Mouse (Mus musculus) embryonic facial prominence, embryonic 15.5 days (tissue): ENCODE data around the gene Defb25. TPM values are rescaled to one million over a fixed set of nuclear protein-coding genes. Genes with fewer than 3 reads are reported as not detected.

Experiments used
- ATAC-seq: fragments of 200-750 bp; cut with Nextera tagmentation; 2 replicates; pipeline ENCODE4 v1.8.0; 2017; ENCODE audit warnings: low read depth, moderate TSS enrichment; ENCODE audit not compliant: insufficient number of reproducible peaks, low FRiP score, low TSS enrichment
- H3K27ac ChIP-seq: fragments of 300-500 bp; sonication (generic); replicated peaks from 2 replicates; pipeline ENCODE4 v1.5.1; 2015; ENCODE audit warnings: mild to moderate bottlenecking, inconsistent platforms
- H3K27me3 ChIP-seq: fragments of 300-500 bp; sonication (generic); 2 replicates; pipeline ENCODE4 v1.6.1; 2015; ENCODE audit warnings: inconsistent platforms
- H3K36me3 ChIP-seq: fragments of 300-500 bp; sonication (generic); 2 replicates; pipeline ENCODE4 v1.6.1; 2015; ENCODE audit warnings: mild to moderate bottlenecking, inconsistent platforms
- H3K4me1 ChIP-seq: fragments of 300-500 bp; sonication (generic); 2 replicates; pipeline ENCODE4 v1.6.1; 2015; ENCODE audit warnings: inconsistent platforms
- H3K4me2 ChIP-seq: fragments of 300-500 bp; sonication (generic); replicated peaks from 2 replicates; pipeline ENCODE4 v1.6.1; 2015; ENCODE audit warnings: mild to moderate bottlenecking, inconsistent platforms
- H3K4me3 ChIP-seq: fragments of 300-500 bp; sonication (generic); replicated peaks from 2 replicates; pipeline ENCODE4 v1.5.1; 2015; ENCODE audit warnings: mild to moderate bottlenecking, inconsistent platforms
- H3K9ac ChIP-seq: fragments of 300-500 bp; sonication (generic); 2 replicates; pipeline ENCODE4 v1.6.1; 2015; ENCODE audit warnings: inconsistent platforms
- H3K9me3 ChIP-seq: fragments of 300-500 bp; sonication (generic); replicated peaks from 2 replicates; pipeline ENCODE4 v1.6.1; 2016; ENCODE audit warnings: inconsistent platforms
- WGBS: fragments of 180-500 bp; shearing (Covaris S2); methylation state at CpG from one replicate; pipeline ENCODE4 v1.1.7; 2015; 5-methylcytosine and 5-hydroxymethylcytosine counted together
- polyA plus RNA-seq: library from polyadenylated mRNA; unstranded; fragments of >200 nt; fragmentation: Nextera tagmentation; extraction: Ambion mirVana; gene quantifications from 2 replicates; pipeline ENCODE4 v1.2.1, GENCODE M21; 2015

Gene Defb25
- polyA plus RNA-seq, 1 experiment from 2014 or later = 1.5 TPM

GRCm38 (mm10) chr2:152604057-152604456 is 18.8 kb downstream of the Defb25 start, which contains the start of gene Defb36:
Gene Defb36 (plus strand): TSS chr2:152604327.
- no peak within 1 kb of the TSS for H3K27ac ChIP-seq
- no peak within 1 kb of the TSS for H3K9ac ChIP-seq

GRCm38 (mm10) chr2:152601275-152601960 is 21.4 kb downstream of the Defb25 start:
- H3K9me3 ChIP-seq = no peaks in the 10 kb centered on the region
- H3K4me1 ChIP-seq = no peaks in the 10 kb centered on the region
- ATAC-seq = no peak
- no peak overlapping the region for H3K4me3 ChIP-seq
- H3K4me2 ChIP-seq = no peak overlapping the region
- H3K9ac ChIP-seq = no peak overlapping the region
- H3K27me3 ChIP-seq = no peaks in the 10 kb centered on the region
- H3K36me3 ChIP-seq = no peaks in the 10 kb centered on the region
- 76% methylated on average over 4 of the region's 4 CpGs for WGBS
- H3K27ac ChIP-seq = no peak overlapping the region

More at GRCm38 (mm10) chr2:152604057-152604456, 18.8 kb downstream of the Defb25 start, which contains the start of gene Defb36:
- WGBS = 82% methylated on average over 15 of the region's 15 CpGs
- Histone ChIP-seq H3K4me3 (no peak within 1 kb of the TSS), H3K36me3 (no peaks in the 10 kb centered on the region), H3K4me2 (no peak within 1 kb of the TSS), H3K27me3 (no peaks in the 10 kb centered on the region), H3K4me1 (no peaks in the 10 kb centered on the region), H3K9me3 (no peaks in the 10 kb centered on the region)
- no peak for ATAC-seq

DNA sequence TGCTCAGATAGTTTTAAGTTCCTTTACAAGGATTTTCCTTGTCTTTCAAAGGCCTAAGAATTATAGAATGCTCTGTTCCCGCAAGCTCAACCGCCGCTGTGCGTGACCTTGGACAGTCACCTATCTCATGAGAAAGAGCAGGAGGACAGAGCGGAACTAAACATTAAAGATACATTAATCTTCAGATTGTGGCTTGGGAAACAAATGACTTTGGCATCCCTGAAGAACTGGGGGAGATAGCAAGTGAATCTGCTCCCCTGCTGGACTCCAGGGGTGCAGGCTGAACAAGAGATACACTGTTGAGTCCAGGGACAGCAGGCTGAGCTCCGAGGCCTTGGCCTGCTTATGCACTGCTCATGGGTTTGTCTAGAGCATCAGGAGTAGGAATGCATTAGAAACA is 22.8 kb downstream of the Defb25 start:
- no peak overlapping the region for H3K4me2 ChIP-seq
- WGBS = 79% methylated on average over 6 of the region's 6 CpGs
- H3K9ac ChIP-seq = no peak overlapping the region
- H3K27me3 ChIP-seq = no peaks in the 10 kb centered on the region
- no peaks in the 10 kb centered on the region for H3K9me3 ChIP-seq
- H3K36me3 ChIP-seq = no peaks in the 10 kb centered on the region
- no peaks in the 10 kb centered on the region for H3K4me1 ChIP-seq
- H3K4me3 ChIP-seq = no peak overlapping the region
- no peak overlapping the region for H3K27ac ChIP-seq
- no peak for ATAC-seq

- Histone ChIP-seq H3K9ac (no peak within 1 kb of the TSS), H3K9me3 (no peaks in the 10 kb centered on the region), H3K36me3 (no peaks in the 10 kb centered on the region), H3K4me3 (no peak within 1 kb of the TSS), H3K27me3 (no peaks in the 10 kb centered on the region), H3K4me1 (no peaks in the 10 kb centered on the region), H3K4me2 (no peak within 1 kb of the TSS), H3K27ac (no peak within 1 kb of the TSS)
- ATAC-seq = no peak
- WGBS = 55% methylated on average over 7 of the region's 7 CpGs
These were observed 23.6 kb downstream of the Defb25 start, which contains the start of gene Defb45 for GRCm38 (mm10) chr2:152599299-152599698. Gene Defb45 (minus strand): TSS chr2:152599399.

DNA sequence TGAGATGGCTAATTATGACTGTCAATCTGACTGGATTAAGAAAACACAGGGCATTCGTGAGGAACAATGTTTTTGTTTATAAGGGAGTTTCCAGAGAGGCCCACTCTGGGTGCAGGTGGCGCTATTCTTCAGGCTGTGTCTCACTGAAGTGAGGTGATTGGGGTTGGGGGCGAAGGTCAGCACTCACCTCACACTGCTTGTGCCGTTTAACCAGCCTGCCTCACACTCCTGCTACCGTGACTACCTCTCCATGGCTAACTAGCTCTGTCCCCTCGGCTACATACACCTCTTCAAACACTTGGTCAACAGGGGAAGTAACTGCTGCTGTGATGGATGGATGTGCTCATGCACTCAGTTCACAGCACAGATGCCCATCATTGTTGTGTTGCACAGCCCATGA is 33.8 kb downstream of the Defb25 start:
- Histone ChIP-seq H3K27me3 (no peaks in the 10 kb centered on the region), H3K4me1 (no peaks in the 10 kb centered on the region), H3K36me3 (no peaks in the 10 kb centered on the region), H3K4me2 (no peak overlapping the region), H3K4me3 (no peak overlapping the region), H3K9ac (no peak overlapping the region), H3K27ac (no peak overlapping the region), H3K9me3 (no peaks in the 10 kb centered on the region)
- ATAC-seq = no peak
- 34% methylated on average over 6 of the region's 6 CpGs for WGBS

DNA sequence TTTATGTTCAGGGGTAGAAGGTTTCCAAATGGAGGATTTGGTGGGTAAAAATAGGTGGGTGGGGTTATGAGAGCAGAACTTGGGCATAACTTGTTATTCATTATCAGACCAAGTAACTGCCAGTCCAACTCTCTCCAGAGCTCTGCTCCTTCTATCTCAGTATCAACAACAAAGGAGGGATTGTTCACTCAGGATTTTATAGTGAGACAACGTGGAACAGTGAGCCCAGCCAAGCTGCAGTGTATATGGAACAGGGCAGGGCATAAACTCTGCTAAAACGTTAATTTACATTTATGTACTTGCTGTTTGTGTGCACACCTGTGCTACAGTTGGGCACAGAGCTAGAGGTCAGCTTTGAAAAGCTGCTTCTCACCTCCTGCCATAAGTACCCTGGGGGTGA is 34.4 kb downstream of the Defb25 start:
- H3K4me2 ChIP-seq = no peak overlapping the region
- H3K36me3 ChIP-seq = no peaks in the 10 kb centered on the region
- 16% methylated on average over 2 of the region's 2 CpGs for WGBS
- no peak for ATAC-seq
- H3K4me3 ChIP-seq = no peak overlapping the region
- H3K27ac ChIP-seq = no peak overlapping the region
- no peaks in the 10 kb centered on the region for H3K4me1 ChIP-seq
- H3K9me3 ChIP-seq = no peaks in the 10 kb centered on the region
- no peaks in the 10 kb centered on the region for H3K27me3 ChIP-seq
- H3K9ac ChIP-seq = no peak overlapping the region

GRCm38 (mm10) chr2:152586926-152587560 is 35.8 kb downstream of the Defb25 start:
- no peaks in the 10 kb centered on the region for H3K36me3 ChIP-seq
- H3K9ac ChIP-seq = no peak overlapping the region
- no peak overlapping the region for H3K4me2 ChIP-seq
- no peak overlapping the region for H3K27ac ChIP-seq
- H3K27me3 ChIP-seq = no peaks in the 10 kb centered on the region
- no peak for ATAC-seq
- no peak overlapping the region for H3K4me3 ChIP-seq
- no peaks in the 10 kb centered on the region for H3K4me1 ChIP-seq
- WGBS = 72% methylated on average over 4 of the region's 4 CpGs
- no peaks in the 10 kb centered on the region for H3K9me3 ChIP-seq

DNA sequence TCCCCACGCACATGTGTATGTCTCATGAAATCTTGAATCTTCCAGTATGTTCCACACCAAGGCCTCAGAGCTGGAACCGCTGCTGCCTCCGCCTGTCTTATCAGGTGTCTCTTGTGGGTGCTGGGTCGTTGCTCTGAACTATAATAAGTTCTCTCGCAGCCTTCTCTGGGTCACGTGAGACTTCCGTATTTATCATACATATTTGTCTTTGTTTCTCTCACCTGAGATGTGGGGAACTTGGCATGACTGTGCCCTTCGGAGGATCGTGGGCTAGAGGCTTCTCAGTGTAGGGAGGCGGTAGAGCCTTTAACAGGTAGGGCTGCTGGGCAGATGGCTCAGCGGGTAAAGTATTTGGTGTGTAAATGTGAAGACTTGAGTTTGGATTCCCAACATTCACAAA is 42.2 kb downstream of the Defb25 start:
- no peaks in the 10 kb centered on the region for H3K4me1 ChIP-seq
- H3K9me3 ChIP-seq = no peaks in the 10 kb centered on the region
- H3K4me3 ChIP-seq = no peak overlapping the region
- no peaks in the 10 kb centered on the region for H3K27me3 ChIP-seq
- H3K9ac ChIP-seq = no peak overlapping the region
- H3K36me3 ChIP-seq = no peaks in the 10 kb centered on the region
- no peak for ATAC-seq
- H3K4me2 ChIP-seq = no peak overlapping the region
- H3K27ac ChIP-seq = no peak overlapping the region
- WGBS = 87% methylated on average over 11 of the region's 11 CpGs

DNA sequence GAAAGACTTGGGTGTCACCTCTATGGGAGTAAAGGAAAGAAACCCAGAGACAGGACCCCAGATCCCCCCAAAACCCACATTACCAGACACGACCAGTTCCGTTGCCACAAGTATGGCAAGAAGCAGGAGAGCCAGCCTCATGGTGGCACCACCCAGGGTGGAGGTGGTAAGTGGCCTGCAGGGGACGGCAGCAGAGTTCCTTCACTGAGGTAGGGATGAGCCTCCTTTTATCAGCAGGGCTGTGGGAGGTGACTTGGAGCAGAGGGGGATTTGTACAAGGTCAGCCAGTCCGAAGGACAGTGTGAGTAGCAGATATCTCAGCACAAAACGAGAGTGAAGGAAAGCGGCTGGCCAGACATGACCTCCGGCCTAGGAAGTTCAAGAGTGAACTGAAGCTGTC is 42.7 kb downstream of the Defb25 start, which contains the start of gene Defb19:
Defb19 (minus strand) TSS at position 206 of the 400 bp plus-strand sequence.
- WGBS = 66% methylated on average over 7 of the region's 7 CpGs
- no peak within 1 kb of the TSS for H3K4me2 ChIP-seq
- H3K4me1 ChIP-seq = no peaks in the 10 kb centered on the region
- H3K27me3 ChIP-seq = no peaks in the 10 kb centered on the region
- H3K9me3 ChIP-seq = no peaks in the 10 kb centered on the region
- H3K9ac ChIP-seq = no peak within 1 kb of the TSS
- no peaks in the 10 kb centered on the region for H3K36me3 ChIP-seq
- no peak for ATAC-seq
- H3K4me3 ChIP-seq = no peak within 1 kb of the TSS
- H3K27ac ChIP-seq = no peak within 1 kb of the TSS

DNA sequence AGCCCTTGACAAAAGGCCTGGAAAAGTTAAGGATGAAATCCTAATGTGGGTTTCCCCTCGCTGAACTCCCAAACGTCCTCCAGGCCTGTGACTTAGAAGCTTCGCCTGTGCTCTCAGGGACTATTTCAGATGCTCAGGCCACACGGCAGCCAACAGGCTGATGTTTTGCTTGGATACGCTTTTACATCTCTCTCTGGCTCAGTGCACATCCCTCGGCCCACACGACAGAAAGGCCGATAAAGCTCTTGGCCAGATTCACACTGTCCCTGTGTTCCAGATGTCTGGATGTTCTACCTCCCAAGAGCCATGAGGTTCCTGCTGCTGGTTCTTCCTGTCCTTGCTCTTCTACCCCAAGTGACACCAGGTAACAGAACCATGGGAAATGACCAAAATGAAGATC is 49.4 kb downstream of the Defb25 start:
- Histone ChIP-seq H3K36me3 (no peaks in the 10 kb centered on the region), H3K4me2 (no peak overlapping the region), H3K27me3 (no peaks in the 10 kb centered on the region), H3K4me3 (no peak overlapping the region), H3K27ac (no peak overlapping the region), H3K4me1 (no peaks in the 10 kb centered on the region), H3K9ac (no peak overlapping the region), H3K9me3 (no peaks in the 10 kb centered on the region)
- no peak for ATAC-seq
- 75% methylated on average over 8 of the region's 8 CpGs for WGBS
